Mouse (Mus musculus) kidney, postnatal 14 days (tissue): ENCODE measurements at regions not wholly inside any gene's neighbourhood (a gene's known extent, or its start where the extent isn't known, plus 50 kb on each side); places are given as distances from the start of the nearest gene placed in this dataset.
A peak's percentile ranks its signal among the peaks of the same experiment; 100 is the strongest.

Experiments used
- DNase-seq: peaks from one replicate; pipeline ENCODE4 v3.0.0; 2022; ENCODE audit warnings: mixed read lengths

DNA sequence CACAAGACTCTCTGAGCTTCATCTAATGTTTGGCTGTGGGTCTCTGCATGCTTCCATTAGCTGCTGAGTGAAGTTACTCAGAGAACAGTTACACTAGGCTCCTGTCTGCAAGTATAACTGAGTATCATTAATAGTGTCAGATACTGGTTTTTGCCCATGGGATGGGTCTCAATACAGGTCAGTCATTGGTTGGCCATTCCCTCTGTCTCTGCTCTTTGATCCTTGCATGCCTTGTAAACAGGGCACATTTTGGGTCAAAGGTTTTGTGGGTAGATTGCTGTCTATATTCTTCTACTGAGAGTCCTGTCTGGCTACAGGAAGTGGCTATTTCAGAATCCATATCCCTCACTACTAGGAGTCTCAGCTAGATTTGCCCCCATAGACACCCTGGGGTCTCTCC, 2864.7 kb upstream of the Lrrc6 start:
- DNase-seq: no peak

DNA sequence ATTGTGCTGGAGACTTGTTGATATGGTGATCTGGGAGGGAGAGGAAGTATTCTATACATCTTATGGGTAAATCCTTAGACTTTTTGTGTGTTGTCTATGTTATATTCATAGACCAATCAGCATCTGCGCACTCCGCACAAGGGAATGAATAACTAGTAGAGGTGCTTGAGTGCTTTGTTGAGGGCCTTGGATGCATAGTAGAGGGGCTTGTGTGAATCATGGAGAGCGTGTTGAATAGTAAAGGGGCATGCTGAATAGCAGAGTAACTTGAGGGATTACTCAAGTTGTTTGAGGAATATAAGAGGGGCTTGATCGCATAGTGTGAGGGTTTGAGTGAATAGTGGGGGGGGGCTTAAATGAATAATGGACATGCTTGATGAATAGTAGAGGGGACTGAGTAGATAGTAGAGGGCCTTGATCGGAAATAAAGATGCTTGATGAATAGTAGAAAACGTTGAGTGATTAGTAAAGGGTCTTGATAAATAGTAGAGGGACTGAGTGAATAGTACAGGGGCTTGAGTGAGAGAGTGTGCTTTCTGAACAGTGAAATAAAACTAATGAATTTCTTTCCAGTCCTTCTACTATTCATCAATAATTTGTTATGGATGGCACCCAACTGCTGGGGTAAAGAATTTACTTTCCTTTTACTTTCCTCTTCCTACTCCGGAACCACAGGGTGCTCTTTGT, 2849.5 kb upstream of the Lrrc6 start:
- no peak for DNase-seq

DNA sequence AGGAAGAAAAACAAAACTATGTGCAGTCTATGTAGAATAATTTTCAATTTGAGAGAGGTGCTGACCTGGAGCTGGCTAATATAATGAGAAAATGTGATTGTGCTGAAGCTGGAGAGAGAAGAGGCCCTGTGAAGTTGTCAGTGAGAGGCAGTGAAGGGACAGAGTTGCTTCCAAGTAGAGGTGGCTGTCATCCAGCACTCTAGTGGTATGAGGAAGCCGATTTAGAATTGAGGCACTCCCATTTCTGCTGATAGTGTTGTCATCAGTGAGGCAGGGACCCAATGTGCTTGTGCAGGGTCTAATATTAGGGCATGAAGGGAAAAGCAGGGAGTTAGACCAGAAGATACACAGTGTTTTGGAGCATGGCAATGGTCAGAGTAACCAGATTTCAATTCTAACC, 2845.4 kb upstream of the Lrrc6 start:
- no peak for DNase-seq

DNA sequence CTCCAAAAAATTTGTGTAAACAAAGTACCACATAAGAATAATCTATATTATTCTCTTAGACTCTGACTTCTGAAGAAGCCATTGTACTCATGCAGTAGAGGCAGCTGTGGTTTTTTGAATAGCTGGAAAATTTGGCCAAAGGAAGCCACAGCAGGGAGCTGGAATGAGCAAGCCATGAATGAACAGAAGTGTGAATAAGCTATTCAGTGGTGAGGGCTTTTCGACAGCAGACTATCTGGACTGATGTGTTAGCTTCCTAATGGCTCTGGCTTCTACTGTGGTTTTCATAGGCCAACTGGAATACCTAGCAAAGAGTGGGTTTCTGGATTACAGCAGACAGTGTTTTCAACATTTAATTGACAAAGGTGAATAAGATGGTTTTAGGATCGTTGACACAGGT, 2842.0 kb upstream of the Lrrc6 start:
- DNase-seq: no peak

DNA sequence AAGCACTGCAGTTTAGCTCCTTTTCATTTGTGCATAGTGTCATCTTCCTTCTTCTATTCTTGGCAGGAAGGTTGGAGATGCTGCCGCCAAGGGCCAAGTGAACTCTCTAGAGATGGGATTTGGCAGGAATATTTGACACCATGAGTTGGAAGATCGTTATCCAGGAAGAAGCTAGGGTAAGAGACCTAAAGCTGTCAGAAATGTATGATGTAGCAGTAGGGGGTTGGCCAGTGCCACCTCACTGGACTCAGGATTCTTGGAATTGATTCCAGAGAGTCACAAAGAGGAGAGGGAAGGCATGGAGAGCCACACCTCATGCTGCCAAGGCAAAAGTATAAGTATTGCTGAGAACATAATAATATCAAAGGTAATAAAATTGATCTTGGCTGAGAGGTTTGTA, 2835.8 kb upstream of the Lrrc6 start:
- no peak for DNase-seq

DNA sequence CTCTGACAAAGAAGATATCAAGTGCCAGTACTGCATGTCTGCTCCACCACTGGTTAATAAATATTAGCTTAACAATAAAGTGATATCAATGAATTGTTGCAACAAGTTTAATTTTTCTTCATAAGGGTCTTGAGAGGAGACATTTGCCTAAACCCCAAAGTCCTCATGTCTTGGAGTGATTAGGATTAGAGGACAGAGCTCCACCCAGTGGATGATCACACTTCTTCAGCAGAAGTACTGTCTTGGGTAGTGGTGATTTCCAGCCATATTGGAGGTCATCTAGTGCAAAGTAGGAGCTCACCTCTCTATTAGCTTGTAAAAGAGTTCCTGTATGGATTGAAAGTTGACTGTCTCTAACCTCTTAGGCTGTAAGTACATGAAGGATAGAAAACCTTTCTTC, 2825.8 kb upstream of the Lrrc6 start:
- DNase-seq: peak; percentile 12

DNA sequence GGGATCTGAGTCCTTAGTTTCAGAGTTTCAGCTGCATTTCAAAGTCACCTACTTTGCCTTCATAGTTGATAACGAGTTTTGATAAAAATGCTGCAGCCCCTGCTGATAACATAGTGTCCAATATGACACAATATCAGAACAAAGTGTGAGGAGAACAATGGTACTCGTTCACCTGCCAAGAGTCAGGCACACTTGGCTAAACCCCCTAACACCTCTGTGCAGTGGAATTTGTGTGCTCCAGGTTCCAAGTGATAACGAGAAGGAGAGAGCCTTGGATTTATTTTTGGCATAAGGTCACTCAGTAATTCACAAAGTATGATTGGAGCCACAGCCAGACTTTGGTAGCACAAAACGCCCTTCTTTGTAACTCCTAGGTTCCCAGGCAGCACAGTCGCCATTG, 2802.4 kb upstream of the Lrrc6 start:
- DNase-seq: no peak

DNA sequence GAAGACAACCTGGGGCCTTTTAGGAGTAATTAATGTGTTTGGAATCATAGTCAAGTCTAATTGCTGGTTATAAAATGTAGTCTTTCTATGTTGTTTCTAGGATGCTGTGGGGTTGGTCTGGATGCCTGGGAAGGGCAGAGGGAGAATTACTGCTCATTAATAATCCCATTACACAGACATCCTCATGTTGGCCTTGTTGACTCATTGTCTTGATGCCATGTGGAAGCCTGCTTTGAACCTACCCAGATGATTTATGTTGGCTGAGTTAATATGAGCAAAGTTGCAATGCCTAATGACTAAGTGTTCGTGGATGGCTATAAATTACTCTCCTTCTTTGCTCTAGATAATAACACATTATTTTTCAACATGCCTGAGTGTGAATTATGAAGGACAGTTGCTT, 2790.6 kb upstream of the Lrrc6 start:
- DNase-seq: peak; percentile 9

DNA sequence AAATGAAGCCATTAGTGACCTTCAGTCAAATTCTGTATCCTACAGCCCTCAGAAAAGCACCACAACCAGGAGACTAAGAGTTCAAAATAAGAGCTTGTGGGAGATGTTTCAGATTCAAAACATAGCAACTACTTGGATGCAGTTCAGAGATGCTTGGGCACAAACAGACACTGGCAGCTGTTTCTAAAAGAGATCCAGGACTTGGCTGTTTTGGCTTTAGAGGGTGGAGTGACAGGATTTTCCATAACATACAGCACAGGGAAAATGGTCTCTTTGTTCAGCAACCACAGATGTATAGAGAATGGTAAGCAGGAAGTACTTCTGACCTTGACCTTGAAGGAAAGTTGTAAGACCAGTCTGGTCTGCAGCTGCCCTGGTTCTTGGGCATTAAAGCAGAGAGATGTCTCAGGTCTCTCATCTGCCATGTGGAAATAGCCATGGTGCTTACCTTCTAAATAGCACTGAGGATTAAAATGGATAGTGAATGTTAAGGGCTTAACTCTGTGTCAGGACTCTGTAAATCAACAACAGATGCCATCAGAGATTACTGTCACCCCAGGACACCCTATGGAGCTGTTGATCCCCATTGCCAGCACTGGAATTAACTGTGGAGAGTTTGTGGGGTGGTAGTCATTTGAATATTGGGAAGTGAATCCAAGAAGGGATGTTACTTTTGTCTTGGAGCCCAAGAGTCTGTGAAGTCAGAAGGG, 2775.0 kb upstream of the Lrrc6 start:
- no peak for DNase-seq

DNA sequence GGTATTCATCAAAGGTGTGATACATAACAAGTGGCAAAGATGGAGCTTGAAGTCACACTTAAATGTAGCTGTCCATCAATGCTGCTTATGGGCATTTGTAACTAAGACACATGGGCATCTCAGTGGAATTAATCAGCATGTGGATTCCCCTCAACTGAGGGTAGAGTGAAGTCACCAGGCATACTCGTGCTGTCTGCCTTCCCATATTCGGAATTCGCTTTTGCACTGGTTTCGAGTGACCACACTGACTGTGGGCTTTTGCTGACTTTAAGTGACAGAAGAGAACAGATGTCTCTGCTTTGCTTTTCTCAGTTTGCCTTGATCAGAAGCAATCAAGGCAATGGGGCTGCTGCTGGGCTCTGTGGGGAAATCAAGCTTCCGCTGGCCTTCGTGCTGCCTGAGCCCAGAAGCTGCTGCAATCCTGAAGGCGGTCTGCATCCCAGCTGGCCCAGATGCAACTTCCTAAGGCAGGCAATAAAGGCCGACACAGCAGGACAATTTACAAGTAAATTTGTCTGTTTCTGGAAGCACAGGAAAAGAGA, 2773.6 kb upstream of the Lrrc6 start:
- peak; percentile 8 for DNase-seq

DNA sequence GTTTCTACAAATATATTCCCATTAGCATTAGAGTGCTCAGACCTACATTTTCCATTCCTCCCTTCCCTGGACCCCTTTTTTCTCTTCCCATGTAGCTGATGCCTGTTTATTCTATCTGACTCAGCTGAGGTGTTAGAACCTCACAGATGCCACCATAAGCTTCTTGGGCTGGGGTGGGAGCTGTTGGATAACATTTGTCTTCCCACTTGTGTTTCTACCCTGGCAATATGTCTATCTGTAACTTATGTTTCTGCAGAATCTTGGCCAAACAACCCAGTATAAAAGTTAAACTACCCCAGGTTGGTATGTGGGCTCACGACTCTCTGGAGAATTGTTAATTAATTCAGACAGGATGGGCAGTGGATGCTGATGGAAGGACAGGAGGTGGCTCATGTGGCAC, 2772.8 kb upstream of the Lrrc6 start:
- DNase-seq: no peak

DNA sequence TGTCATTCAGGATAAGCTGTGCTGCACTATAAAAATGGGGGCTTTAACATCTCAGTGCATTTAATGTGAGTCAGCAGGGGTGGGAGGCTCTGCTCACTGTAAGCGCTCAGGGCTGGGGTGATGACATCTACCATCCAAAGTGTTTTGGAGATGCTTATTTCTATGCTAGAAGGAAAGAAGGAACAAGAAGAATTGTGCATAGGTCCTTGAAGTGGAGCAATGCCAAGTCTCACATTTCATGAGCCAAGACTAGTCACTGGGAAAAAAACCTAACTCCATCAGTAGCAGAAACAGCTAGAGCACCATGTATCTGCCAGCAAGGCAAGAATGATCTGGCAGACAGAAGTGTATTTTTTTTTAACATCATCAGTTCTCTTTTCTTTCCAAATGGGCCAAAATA, 2761.2 kb upstream of the Lrrc6 start:
- no peak for DNase-seq

DNA sequence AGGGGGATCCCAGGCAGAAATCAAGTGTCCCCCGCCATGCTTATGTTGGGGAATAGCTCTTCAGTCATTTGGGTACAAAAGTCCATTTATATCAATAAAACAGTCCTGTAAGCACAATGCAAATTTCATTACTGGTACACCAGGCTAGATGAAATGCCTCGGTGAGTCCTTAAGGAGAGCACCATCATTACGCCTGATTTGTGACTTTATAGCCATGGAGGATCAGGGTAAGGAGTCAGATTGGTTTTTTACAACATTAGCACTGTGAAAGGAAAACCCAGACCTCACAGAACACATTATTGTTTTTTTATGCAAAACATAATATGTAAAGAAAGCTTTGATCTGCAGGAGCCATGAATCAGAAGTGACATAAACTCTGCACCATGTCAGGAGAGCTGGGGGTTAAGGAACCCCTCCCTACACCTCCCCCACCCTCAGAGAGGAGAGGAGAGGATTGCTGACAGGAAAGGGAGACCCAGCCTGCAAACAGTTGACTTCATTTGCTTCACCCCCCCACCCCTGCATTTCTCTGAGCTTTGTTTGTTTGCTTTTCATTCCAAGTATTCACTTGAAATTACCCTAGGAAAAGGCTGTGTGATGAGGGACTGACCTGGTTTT, 2756.6 kb upstream of the Lrrc6 start:
- no peak for DNase-seq

DNA sequence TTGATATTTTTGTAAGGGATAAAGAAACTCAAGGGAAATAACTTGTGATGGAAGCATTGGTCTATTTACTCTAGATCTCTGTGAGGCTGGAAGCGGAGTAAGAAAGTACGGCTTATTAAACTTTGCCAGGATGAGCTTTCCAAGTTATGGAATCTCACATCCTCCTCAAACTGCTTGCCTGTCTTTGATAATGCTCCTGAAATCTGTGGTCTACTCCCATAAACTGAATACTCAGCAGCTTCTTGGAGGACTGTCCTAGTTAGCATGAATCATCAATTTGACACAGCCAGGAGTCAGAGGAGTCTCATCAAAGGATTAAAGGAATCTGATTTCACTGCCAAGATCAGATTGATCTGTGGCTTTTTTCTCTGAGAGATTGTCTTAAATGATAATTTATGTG, 2753.0 kb upstream of the Lrrc6 start:
- DNase-seq: no peak

DNA sequence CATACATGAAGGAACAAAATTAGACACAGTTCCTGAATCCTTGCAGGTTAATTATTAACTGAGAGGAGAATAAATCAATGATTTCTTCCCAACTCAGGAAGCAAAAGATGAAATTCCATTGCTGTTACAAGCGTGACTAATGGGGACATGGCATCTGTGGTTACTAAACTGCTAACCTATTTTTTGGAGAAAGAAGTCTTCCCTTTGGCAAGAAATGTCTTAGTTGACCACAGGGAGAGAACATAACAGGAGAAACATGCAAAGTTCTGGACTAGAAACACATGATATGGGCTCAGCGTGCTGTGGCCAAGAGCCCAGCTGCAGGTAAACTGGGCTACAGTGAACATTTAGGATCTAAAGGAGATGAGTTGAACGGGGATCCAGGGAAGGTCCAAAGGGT, 2751.4 kb upstream of the Lrrc6 start:
- no peak for DNase-seq

DNA sequence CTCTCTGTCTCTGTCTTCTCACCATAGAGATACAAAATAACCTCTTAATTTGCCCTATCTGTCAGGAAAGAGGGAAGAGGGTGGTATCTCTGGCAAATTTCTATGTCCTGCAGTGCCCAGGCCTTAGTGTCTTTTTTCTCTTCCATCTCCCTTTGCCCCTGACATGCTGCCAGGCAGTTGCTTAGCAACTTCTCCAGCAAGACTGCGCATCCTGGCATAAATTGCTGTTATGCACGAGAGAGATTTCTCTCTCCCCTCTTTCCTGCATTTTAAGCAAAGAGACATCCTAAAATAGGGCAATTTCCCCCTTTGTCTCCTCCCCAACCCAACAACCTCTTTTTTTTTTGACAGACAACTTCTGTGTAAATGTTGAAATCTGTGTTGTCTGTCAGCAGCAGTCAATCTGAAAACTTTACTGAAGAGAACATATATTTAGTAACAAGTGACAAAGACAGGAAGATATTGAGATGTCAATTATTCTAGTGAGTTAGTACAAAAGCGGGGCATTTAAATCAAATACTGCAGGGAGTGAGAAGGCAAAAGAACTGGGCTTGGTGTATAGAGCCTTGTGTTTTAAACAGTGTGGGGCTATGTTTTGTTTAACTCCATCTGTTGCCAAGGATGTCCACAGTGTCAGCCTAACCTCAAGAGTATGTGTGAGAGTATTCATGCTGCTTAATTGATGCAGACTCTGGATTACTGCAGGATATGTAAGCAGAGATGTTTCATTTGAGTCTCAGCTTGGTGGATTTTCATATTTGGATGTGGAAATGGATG, 2745.7 kb upstream of the Lrrc6 start:
- DNase-seq: no peak

DNA sequence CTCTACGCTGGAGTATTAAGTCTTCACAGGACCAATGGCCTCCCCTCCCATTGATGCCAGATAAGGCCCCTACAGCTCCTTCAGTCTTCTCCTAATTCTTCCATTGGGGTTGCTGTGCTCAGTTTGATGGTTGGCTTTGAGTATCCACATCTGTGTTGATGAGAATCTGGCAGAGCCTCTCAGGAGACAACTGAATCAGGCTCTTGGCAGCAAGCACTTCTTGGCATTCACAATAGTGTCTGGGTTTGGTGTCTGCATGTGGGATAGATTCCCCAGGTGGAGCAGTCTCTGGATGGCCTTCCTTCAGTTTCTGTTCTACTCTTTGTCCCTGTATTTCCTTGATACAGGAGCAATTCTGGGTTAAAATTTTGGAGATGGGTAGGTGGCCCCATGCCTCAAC, 2734.6 kb upstream of the Lrrc6 start:
- no peak for DNase-seq

DNA sequence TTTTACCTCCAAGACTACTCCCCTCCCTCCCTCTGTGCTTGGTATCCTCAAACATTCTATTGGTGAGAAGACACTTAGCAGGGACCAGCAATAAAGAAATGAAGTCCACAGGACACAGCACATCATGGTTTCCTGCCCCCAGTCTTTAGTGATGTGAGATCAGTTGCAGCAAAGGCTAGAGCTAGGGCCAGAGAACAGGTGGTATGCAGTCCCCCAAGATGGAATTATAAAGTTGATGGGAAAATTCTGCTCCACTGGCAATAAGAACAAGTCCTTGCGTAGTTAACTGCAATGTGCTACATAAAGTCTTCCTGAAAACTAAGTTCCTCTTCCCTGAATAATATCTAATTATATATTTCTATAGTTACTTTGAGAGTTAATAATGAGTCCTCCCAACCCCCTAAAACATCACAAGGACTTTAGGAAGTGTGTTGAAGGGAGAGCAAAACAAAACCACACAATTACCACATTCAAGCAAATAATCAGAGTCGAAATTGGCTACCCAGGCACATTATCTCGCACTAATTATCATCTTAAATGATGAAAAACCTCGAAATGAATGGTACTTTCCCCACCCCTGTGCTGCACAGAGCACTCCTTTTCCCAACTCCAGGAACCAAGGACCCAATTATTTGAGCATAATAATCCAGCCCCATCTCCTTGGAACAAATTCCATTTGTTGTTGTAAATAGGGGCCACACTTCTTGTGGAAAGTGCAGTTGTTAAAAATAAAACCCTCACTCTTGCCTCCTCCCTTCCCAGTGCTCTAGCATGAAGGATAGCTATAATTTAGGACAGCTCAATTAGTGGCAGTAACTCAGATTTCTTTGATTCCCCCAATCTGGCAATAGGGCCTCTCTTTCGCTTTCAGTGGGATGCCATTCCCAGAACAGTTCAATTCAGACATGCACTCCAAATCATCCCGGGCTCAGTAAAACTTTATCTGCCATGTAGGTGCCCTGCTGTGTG, 2724.2 kb upstream of the Lrrc6 start:
- DNase-seq: no peak

DNA sequence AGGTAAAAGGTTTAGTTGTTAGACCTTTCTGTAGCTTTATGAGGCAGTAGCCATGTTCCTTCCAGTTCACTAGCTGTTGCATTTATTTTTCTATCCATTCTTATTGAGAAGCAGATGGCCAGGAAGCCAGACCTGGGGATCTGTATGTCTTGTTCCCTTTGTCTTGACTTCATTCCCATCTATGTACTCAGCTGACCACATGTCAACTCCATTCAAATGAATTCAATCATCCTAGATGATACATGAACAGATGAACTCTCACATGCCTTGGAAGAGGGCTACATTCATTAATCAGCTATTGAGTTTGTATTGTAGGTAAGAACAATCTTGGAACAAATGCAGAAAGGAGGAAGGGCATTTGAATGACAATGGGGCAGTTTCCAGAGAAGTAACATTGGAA, 2722.7 kb upstream of the Lrrc6 start:
- no peak for DNase-seq

DNA sequence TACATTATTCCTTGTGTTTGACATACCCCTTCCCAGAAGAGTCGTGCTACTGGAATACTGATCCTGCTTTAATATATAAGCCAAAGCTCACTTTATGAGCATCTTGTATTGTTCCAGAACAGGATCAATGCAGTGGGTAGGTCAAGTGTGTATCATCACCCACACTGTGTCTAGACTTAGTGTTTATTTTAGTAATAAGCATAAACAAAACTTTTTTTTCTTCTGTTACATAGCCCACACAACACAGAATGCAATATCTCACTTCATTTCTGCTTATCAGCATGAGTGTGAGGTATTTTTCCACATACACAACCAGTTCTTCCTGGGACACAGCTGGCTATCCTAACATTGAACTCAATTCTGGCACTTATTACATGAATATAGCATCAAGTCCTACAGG, 2721.7 kb upstream of the Lrrc6 start:
- DNase-seq: no peak
